Mouse (Mus musculus): ENCODE results near the gene Pigb. TPM values are rescaled to one million over a fixed set of nuclear protein-coding genes. Genes with fewer than 3 reads are reported as not detected.

The Pigb gene
- 5.1 TPM for polyA plus RNA-seq (2014; fragmentation: Illumina TruSeq; extraction: RNeasy Lipid Tissue Mini Kit (QIAGEN cat#74804); ENCODE audit: low replicate concordance)

DNA sequence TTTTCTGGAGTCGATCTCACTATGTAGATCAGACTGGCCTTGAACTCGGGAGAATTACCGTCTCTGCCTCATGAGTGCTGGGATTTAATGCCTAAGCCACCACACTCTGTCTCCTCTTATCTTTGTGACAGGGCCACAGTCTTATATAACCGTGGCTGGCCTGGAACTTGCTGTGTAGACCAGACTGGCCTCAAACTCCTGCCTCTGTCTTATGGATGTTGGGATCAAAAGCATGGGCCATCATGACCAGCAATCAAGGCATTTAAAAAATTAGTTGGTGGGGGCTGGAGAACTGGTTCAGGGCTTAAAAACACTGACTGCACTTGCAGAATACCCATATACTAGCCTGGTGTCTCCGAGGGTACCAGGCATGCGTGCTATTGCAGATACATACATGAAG, at the start of gene Pigb:
Gene Pigb, minus strand, starts transcription at position 299 of the 400 bp plus-strand sequence.

DNA sequence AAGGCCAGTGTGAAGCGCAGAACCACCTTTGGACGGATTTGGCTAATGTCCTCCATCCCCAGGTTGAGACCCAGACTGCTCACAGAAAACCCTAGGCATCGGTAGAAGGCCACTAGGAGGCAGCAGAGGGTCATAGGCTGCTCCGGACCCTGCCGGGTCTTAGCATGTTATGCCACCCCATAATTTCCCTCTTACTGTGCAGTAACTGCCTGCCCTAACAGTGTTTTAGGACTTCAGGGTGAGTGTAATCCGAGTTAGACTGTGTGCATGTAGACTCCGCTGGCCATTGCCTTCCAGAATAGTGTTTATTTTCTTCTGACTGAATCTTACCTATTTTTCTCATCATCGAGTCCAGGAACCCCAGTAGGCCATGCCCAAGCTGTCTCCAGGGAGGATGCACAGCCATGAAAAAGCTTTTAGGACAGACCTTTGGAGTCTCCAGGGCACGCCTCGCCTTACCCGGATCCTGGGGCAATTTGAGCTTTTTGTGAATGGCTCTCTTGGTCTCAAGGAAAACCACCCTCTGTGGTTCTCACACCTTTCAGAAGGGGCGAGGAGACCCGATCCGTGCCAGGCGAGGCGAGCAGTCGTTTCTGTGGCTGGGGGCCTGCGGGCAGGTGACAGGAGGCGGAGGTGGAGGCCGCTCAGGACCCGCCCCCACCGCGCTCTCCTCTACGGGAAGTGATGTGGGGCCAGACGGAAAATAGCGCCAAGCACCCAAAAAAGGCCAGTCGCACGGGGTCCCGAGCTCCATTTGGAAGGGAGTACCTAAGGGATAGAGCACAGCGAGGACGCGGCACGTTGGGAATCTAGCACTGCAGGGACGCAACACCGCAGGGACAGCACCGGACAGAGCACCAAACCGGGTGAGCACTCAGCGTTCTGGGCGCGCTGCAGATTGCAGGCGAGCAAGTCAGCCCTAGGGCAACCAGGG, 4.2 kb upstream of the Pigb start, which contains the start of gene Rab27a:
Gene Rab27a, plus strand, starts transcription at position 709 of the 934 bp plus-strand sequence.

GRCm38 (mm10) chr9:72985250-72986220, 54.6 kb downstream of the Pigb start, which contains the start of the genes Ccpg1os and Ccpg1:
Ccpg1os (minus strand) TSS chr9:72985382.
Ccpg1 (plus strand) TSS chr9:72985429.

GRCm38 (mm10) chr9:72958521-72959450, 81.4 kb downstream of the Pigb start, which contains the start of the genes Dyx1c1 and Gm44503:
Dyx1c1 (plus strand) TSS chr9:72958785.
Gm44503 (plus strand) TSS chr9:72958852.

Other genes starting within 250 kb of the Pigb start
- 0.19 TPM for gene Prtg, start 233.5 kb downstream of the Pigb start, polyA plus RNA-seq (2014; fragmentation: Illumina TruSeq; extraction: RNeasy Lipid Tissue Mini Kit (QIAGEN cat#74804); ENCODE audit: low replicate concordance)
- 0.82 TPM for gene Pygo1, start 114.7 kb downstream of the Pigb start, polyA plus RNA-seq (2014; fragmentation: Illumina TruSeq; extraction: RNeasy Lipid Tissue Mini Kit (QIAGEN cat#74804); ENCODE audit: low replicate concordance)
- gene Dyx1c1, start 81.6 kb downstream of the Pigb start, polyA plus RNA-seq (2014; fragmentation: Illumina TruSeq; extraction: RNeasy Lipid Tissue Mini Kit (QIAGEN cat#74804); ENCODE audit: low replicate concordance): not detected
- not detected for gene Gm44503, start 81.5 kb downstream of the Pigb start, polyA plus RNA-seq (2014; fragmentation: Illumina TruSeq; extraction: RNeasy Lipid Tissue Mini Kit (QIAGEN cat#74804); ENCODE audit: low replicate concordance)
- gene Ccpg1os, start 55.0 kb downstream of the Pigb start, polyA plus RNA-seq (2014; fragmentation: Illumina TruSeq; extraction: RNeasy Lipid Tissue Mini Kit (QIAGEN cat#74804); ENCODE audit: low replicate concordance): 8.4 TPM
- 57.4 TPM for gene Ccpg1, start 54.9 kb downstream of the Pigb start, polyA plus RNA-seq (2014; fragmentation: Illumina TruSeq; extraction: RNeasy Lipid Tissue Mini Kit (QIAGEN cat#74804); ENCODE audit: low replicate concordance)
- gene Rab27a, start 4.5 kb upstream of the Pigb start, polyA plus RNA-seq (2014; fragmentation: Illumina TruSeq; extraction: RNeasy Lipid Tissue Mini Kit (QIAGEN cat#74804); ENCODE audit: low replicate concordance): 18.5 TPM
- gene Khdc3, start 61.5 kb upstream of the Pigb start, polyA plus RNA-seq (2014; fragmentation: Illumina TruSeq; extraction: RNeasy Lipid Tissue Mini Kit (QIAGEN cat#74804); ENCODE audit: low replicate concordance): not detected
- not detected for gene Gm20509, start 62.1 kb upstream of the Pigb start, polyA plus RNA-seq (2014; fragmentation: Illumina TruSeq; extraction: RNeasy Lipid Tissue Mini Kit (QIAGEN cat#74804); ENCODE audit: low replicate concordance)
- gene Rsl24d1, start 73.0 kb upstream of the Pigb start, polyA plus RNA-seq (2014; fragmentation: Illumina TruSeq; extraction: RNeasy Lipid Tissue Mini Kit (QIAGEN cat#74804); ENCODE audit: low replicate concordance): 35.5 TPM